Mouse (Mus musculus) cerebellum, adult 2 months (tissue): ENCODE measurements at regions not wholly inside any gene's neighbourhood (a gene's known extent, or its start where the extent isn't known, plus 50 kb on each side); places are given as distances from the start of the nearest gene placed in this dataset.

ENCODE experiments used
- DNase-seq, 2 experiments: peaks; one replicate each; pipeline ENCODE4 v3.0.0; 2021
- H3K27ac ChIP-seq: fragments of 200-500 bp; 2 replicates; pipeline ENCODE4 v1.5.1; 2012; ENCODE audit warnings: low read length, control low read depth, inconsistent platforms; ENCODE audit not compliant: insufficient read depth
- H3K27me3 ChIP-seq: fragments of 200-500 bp; 2 replicates; pipeline ENCODE4 v1.6.1; 2012; ENCODE audit warnings: inconsistent platforms, mild to moderate bottlenecking, low read length, moderate library complexity; ENCODE audit not compliant: control insufficient read depth, insufficient read depth
- H3K4me1 ChIP-seq: fragments of 200-500 bp; 2 replicates; pipeline ENCODE4 v1.6.1; 2011; ENCODE audit warnings: low read length; ENCODE audit not compliant: control insufficient read depth, insufficient read depth
- H3K4me3 ChIP-seq: fragments of 200-500 bp; replicated peaks from 2 replicates; pipeline ENCODE3; 2011; ENCODE audit warnings: mild to moderate bottlenecking, low read depth, low read length, control low read depth; ENCODE audit not compliant: insufficient read depth
- CTCF ChIP-seq: fragments of 200-500 bp; IDR thresholded peaks from 2 replicates; pipeline ENCODE4 v1.5.1; 2011; ENCODE audit warnings: low read depth, mild to moderate bottlenecking, control low read depth, low read length, moderate library complexity, borderline replicate concordance; ENCODE audit not compliant: insufficient read depth
- POLR2A ChIP-seq: fragments of 200-500 bp; IDR thresholded peaks from 2 replicates; pipeline ENCODE4 v1.6.1; 2011; ENCODE audit warnings: low read length, control low read depth, borderline replicate concordance; ENCODE audit not compliant: insufficient read depth
- WGBS: fragments of 180-500 bp; shearing (Covaris S2); methylation state at CpG from one replicate; pipeline ENCODE4 v1.1.7; 2018; 5-methylcytosine and 5-hydroxymethylcytosine counted together

- TF ChIP-seq POLR2A (no peak), CTCF (no peak)
- H3K4me1 ChIP-seq = no peaks in the 10 kb centered on the region
- no peak overlapping the region for H3K27ac ChIP-seq
- no peaks in the 10 kb centered on the region for H3K27me3 ChIP-seq
- H3K4me3 ChIP-seq = peak overlapping the region; percentile 21
- DNase-seq = peak; percentile 4 to 18
- WGBS = 2% methylated on average over 14 of the region's 14 CpGs
Observed at GRCm38 (mm10) chr11:39794183-39794652, 900.8 kb downstream of the Mat2b start.

GRCm38 (mm10) chr11:39792112-39792511, 902.9 kb downstream of the Mat2b start:
- no peak for TF ChIP-seq POLR2A
- no peak for TF ChIP-seq CTCF
- Histone ChIP-seq H3K27me3 (no peaks in the 10 kb centered on the region), H3K27ac (no peak overlapping the region), H3K4me3 (no peak overlapping the region), H3K4me1 (no peaks in the 10 kb centered on the region)
- DNase-seq = no peak
- WGBS = 80% methylated on average over 2 of the region's 2 CpGs
